Mouse (Mus musculus) ovary, postnatal 14 days (tissue): ENCODE results near the gene Ppil6.
A peak's percentile ranks its signal among the peaks of the same experiment; 100 is the strongest.

Experiments
- DNase-seq: peaks from one replicate; pipeline ENCODE4 v3.0.0; 2022; ENCODE audit warnings: low spot score

The Ppil6 gene

GRCm38 (mm10) chr10:41489708-41490517, at the start of gene Ppil6, which contains the start of gene Smpd2:
Ppil6 (plus strand) TSS chr10:41490439.
Smpd2 (minus strand) TSS chr10:41490369.
- DNase-seq, result peak; percentile 91

DNA sequence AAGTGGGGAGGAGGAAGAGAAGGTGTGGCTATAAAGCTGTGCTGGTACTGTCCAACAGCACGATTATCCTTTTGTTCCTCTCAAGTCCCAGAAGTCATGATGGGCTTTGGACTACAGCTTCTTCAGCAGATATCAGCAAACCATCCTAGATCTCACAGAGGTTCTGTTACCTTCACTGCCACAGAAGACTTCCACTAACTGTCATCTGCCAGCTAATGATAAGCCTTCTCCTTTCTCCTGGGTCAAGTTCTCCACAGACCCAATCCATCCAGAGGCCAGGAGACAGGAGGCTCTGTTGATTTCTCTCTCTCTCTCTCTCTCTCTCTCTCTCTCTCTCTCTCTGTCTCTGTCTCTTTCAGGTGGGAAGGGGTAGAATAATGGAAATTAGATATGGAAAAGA, 42.0 kb upstream of the Ppil6 start:
- DNase-seq, result no peak

DNA sequence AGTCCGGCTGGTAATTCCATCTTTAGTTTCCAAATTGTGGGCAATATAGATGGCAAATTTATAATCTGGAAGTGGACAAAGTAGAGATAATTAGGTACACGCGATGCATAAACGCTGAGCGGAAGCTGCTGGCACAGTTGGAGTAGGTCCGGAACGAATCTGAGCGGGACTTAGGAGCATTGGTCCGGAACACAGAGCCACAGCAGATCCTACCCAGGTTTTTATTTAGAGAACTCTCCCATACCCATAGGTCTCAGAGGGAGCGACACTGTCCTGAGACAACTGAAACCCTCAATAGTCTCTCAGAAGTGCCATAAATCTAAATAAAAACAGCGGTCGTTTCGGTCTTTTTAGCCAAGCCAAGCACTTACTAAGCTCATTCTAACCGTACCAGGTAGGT, 40.6 kb upstream of the Ppil6 start:
- DNase-seq, result peak; percentile 11

GRCm38 (mm10) chr10:41450137-41450670, 40.0 kb upstream of the Ppil6 start, which contains the start of gene Zbtb24:
Zbtb24 (plus strand) TSS chr10:41450383.
- peak; percentile 90 for DNase-seq

DNA sequence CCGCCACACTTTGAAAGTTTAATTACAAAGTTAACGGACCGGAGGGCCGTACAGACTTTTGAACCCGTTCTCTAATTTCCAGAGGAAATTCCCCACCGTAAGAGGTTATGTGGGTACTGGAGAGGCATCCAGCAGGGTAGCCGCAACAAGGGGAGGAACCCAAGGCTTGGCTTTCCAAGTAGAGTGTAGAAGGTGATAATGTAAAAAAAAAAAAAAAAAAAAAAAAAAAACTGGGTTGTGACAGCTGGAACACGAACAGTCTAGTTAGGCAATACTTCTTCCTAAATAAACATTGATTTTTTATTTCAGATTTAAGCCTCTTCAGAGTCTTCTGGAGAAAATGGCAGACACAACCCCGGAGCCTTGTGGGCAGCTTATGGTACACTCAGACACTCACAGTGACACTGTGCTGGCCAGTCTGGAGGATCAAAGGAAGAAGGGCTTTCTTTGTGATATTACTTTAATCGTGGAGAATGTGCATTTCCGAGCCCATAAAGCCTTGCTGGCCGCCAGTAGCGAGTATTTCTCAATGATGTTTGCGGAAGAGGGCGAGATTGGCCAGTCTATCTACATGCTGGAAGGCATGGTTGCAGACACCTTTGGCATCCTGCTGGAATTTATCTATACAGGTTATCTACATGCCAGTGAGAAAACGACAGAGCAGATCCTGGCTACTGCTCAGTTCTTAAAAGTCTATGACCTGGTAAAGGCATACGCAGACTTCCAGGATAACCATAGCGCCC, 39.3 kb upstream of the Ppil6 start:
- DNase-seq, result no peak

DNA sequence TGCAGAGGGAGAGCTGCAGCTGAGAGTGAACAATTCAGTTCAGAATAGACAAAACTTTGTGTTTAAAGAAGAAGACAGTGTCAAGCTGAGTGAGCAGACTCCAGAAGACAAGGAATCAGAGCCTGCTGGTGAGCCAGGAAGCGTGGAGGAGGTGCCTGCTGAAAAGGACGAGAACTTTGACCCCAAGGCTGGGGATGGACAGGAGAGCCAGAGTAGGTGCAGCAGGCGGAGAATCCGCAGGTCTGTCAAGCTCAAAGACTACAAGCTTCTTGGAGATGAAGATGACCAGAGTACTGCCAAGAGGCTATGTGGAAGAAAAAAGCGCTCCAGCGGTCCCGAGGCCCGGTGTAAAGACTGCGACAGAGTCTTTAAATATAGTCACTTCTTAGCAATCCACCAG, 38.6 kb upstream of the Ppil6 start:
- DNase-seq, result no peak

DNA sequence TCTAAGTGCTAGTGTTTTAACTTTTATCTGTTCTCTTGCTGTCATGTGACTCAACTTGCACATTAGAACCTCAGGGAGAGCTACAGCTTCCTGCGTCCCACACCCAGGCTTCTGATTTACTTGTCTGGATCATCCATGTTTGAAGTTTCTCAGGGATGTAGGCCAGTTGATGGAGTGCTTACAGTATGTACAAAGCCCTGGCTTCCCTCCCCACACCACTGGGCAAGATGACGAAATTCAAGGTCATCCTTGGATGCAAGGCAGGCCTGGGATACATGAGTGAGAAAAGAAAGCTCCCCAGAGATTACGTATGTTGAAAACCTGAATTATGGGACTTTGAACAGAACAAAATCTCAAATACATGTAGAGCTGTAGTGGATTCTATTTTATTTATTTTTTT, 37.4 kb upstream of the Ppil6 start:
- no peak for DNase-seq

DNA sequence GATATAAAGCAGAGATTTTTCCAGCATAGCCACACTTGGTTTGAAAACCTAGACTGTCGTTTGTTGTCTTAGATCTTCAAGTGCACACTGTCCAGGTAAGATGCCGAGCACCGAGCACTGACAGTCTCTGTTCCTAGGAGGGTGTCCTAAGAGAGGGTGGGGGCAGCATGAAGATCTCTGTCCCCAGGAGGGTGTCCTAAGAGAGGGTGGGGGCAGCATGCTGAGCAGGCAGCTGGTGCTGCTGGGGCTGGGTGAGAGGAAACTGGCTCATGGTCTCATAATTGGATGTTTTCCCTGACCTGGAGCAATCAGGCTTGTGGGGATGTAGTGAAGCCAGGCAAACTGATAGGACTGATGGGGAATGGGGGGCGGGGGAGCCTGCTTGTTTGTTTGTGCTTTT, 30.2 kb upstream of the Ppil6 start:
- no peak for DNase-seq

DNA sequence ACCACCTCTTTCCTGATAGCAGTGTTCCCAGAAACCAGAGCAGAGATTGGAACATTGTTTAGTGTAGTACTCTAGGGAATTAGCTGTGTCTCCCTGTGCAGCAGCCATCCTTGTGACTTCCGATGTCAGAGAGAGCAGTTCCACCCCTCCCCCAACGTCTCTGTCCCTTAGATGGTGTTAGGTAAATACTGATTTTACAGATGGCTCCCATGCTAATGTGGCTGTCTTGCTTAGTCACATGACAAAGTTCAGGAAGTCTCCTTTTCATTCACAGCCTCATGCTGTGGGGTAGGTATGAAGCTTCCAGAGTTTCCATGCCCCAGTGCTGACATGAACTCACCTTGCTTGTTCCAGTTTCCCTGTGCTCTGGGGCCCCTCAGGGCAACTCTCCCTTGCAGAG, 29.7 kb upstream of the Ppil6 start:
- no peak for DNase-seq

- DNase-seq, result no peak
Observed at GRCm38 (mm10) chr10:41461057-41461722, 29.0 kb upstream of the Ppil6 start.

GRCm38 (mm10) chr10:41464401-41464955, 25.8 kb upstream of the Ppil6 start:
- no peak for DNase-seq

DNA sequence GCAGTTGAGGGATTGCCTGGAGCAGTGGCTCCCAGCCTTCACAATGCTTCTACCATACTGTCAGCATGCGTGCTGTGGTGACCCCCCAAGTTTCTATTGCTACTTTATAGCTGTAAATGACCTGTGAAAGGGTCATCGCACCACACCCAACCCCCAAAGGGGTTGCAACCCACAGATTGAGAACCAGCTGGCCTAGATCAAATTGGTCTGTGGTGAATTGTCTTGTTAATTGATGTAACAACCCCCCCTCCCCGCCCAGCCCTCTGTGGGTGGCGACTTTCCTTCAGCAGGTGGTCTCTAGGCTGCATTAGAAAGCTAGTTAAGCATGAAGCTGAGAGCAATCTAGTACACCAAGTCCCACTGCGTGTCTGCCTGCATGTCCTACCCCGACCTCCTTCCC, 22.9 kb upstream of the Ppil6 start:
- DNase-seq, result no peak

DNA sequence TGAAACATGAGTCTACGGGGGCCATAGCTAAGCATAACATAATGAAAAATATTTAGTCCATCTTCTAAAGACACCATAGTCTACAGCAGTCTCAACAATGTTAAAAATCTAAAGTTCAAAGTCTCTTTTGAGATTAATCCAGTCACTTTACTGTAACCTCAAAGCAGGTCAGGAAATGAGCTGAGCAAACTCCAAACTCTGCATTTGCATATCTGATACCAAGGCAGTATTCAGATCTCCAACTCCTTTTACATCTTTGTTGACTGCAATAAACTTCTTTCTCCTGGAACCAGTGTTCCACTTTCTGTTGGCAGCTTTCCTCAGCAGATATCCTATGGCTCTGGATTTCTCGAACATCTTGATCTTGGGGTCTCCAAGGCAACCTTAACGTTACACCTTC, 19.5 kb upstream of the Ppil6 start:
- no peak for DNase-seq

GRCm38 (mm10) chr10:41472534-41472933, 17.7 kb upstream of the Ppil6 start:
- no peak for DNase-seq

DNA sequence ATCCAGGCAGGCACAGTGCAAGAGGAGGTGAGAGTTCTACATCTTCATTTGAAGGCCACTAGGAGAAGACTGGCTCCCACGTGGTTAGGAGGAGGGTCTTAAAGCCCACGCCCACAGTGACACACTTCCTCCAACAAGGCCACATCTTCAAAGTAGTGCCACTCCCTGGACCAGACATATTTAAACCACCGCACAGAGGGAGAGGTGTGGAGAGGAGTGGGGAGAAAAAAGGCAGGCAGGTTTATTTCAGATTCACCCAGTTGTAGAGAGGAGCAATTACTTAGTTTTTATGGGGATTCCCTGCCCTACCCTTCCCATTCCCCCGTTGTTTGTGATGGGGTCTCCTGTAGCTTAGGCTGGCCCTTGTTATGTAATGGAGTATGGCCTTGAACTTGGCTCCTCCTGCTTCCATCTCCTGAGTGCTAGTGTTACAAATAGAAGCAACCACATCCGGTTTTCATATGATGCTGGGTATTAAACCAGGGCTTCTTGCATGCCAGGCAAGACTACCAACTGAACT, 17.2 kb upstream of the Ppil6 start:
- no peak for DNase-seq

DNA sequence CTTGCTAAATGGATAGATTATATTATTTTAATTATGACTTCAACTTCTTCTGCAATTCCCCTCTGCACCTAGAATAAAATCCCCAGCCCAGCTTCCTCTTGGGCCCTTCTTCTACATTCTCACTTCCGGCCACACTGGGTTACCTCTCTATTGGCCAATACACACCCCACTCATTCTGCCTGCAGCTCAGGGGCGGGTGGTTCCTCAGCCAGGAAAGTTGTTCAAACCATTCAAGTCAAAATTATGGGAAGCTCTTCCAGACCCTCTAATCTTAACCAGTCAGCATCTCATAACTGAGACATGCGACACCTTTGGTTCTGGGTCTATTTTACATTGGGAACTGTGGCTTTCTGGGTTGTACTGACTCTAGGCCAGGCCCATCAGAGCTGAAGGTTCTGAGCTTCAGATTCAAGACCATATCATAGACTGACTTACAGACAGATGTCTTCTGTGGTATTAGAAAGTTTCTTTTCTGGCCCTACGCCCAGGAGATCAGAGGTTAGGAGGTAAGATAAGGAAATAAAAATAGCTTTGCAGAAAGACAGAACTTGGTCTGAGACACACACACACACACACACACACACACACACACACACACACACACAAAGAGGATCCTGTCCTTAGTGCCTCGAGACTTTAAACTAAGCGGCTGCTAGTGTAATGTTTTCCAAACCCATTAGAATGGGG, 16.3 kb upstream of the Ppil6 start:
- DNase-seq, result no peak

DNA sequence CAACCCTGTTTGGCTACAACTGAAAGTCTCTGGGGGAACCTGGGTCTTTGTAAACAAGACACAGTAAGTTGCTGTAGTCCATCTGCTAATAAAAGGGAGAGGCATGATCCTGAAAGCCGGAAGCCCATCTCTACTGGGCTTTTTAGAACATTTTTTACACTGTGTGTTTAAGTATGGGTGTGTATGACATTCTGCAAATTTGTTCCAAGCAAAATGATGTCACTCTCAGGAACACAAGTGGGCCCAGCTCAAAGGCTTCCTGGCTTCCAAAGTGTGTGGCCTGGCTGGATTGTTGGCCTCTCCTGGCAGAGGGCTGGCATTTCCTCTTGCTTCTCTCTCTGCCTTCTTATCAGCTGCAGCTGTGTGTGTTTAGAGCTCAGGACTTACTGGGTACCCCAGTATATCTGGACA, 15.3 kb upstream of the Ppil6 start:
- no peak for DNase-seq

- DNase-seq, result peak; percentile 39
Observed at GRCm38 (mm10) chr10:41476171-41477017, 13.8 kb upstream of the Ppil6 start, which contains the start of gene Mical1. Mical1 (plus strand) TSS chr10:41476314.

DNA sequence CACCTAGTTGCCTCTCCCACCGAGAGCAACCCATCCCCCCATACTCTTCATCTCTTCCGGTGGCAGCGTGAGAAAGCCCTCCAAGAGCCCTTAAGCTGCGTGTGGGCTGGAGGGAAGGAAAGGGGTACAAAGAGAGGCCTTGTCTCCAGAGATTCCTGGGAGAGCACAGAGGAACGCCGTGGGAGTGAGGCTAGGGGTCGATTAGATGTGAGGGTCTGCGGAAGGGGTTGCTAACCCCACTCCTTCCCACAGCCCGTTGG, 13.3 kb upstream of the Ppil6 start:
- no peak for DNase-seq
